Mouse (Mus musculus) neural tube, embryonic 11.5 days (tissue): ENCODE results near the gene Ccr4. TPM values are rescaled to one million over a fixed set of nuclear protein-coding genes. Genes with fewer than 3 reads are reported as not detected.

Experiments used
- ATAC-seq: fragments of 200-750 bp; cut with Nextera tagmentation; 2 replicates; pipeline ENCODE4 v1.8.0; 2017; ENCODE audit warnings: moderate number of reproducible peaks, mild to moderate bottlenecking, moderate TSS enrichment, moderate library complexity; ENCODE audit not compliant: insufficient read depth, low FRiP score, low TSS enrichment
- DNase-seq: peaks from one replicate; pipeline ENCODE4 v3.0.0-alpha.2; 2015; ENCODE audit warnings: low spot score
- H3K27ac ChIP-seq: fragments of 300-500 bp; sonication (generic); 2 replicates; pipeline ENCODE4 v1.5.1; 2014; ENCODE audit warnings: low read depth, mild to moderate bottlenecking, low read length
- H3K27me3 ChIP-seq: fragments of 300-500 bp; sonication (generic); 2 replicates; pipeline ENCODE4 v1.6.1; 2014; ENCODE audit warnings: mild to moderate bottlenecking, low read length, mixed read lengths; ENCODE audit not compliant: control insufficient read depth, insufficient read depth
- H3K36me3 ChIP-seq: fragments of 300-500 bp; sonication (generic); 2 replicates; pipeline ENCODE4 v1.6.1; 2014; ENCODE audit warnings: mild to moderate bottlenecking, low read length, moderate library complexity, mixed read lengths; ENCODE audit not compliant: control insufficient read depth, insufficient read depth
- H3K4me1 ChIP-seq: fragments of 300-500 bp; sonication (generic); 2 replicates; pipeline ENCODE4 v1.6.1; 2014; ENCODE audit warnings: low read length, mixed read lengths; ENCODE audit not compliant: control insufficient read depth, insufficient read depth
- H3K4me2 ChIP-seq: fragments of 300-500 bp; sonication (generic); 2 replicates; pipeline ENCODE4 v1.6.1; 2014; ENCODE audit warnings: low read depth, mild to moderate bottlenecking, moderate library complexity
- H3K4me3 ChIP-seq: fragments of 300-500 bp; sonication (generic); 2 replicates; pipeline ENCODE4 v1.5.1; 2014; ENCODE audit warnings: low read depth, low read length
- H3K9ac ChIP-seq: fragments of 300-500 bp; sonication (generic); 2 replicates; pipeline ENCODE4 v1.6.1; 2014; ENCODE audit warnings: mild to moderate bottlenecking, low read length
- H3K9me3 ChIP-seq: fragments of 300-500 bp; sonication (generic); 2 replicates; pipeline ENCODE4 v1.6.1; 2016; ENCODE audit warnings: low read length; ENCODE audit not compliant: control insufficient read depth
- WGBS: fragments of 180-500 bp; shearing (Covaris S2); extraction: QIAGEN DNeasy Blood & Tissue Kit; methylation state at CpG from one replicate; pipeline ENCODE4 v1.1.7; 2014; 5-methylcytosine and 5-hydroxymethylcytosine counted together
- polyA plus RNA-seq: library from polyadenylated mRNA; unstranded; fragments of >200 nt; fragmentation: Nextera tagmentation; extraction: Ambion mirVana; gene quantifications from 2 replicates; pipeline ENCODE4 v1.2.1, GENCODE M21; 2014

Gene Ccr4
- polyA plus RNA-seq, 1 experiment from 2014 or later = not detected

GRCm38 (mm10) chr9:114543882-114544753 is 39.4 kb upstream of the Ccr4 start:
- H3K9me3 ChIP-seq = no peaks in the 10 kb centered on the region
- H3K9ac ChIP-seq = no peak overlapping the region
- no peaks in the 10 kb centered on the region for H3K36me3 ChIP-seq
- H3K27me3 ChIP-seq = no peaks in the 10 kb centered on the region
- peaks cover 37% of the 10 kb centered on the region for H3K4me1 ChIP-seq
- WGBS = 31% methylated on average over 17 of the region's 17 CpGs
- H3K4me2 ChIP-seq = no peak overlapping the region
- ATAC-seq (0 out of 2 replicates have a peak, but pooled peaks have one; percentile 7), DNase-seq (peak; percentile 27)
- no peak overlapping the region for H3K4me3 ChIP-seq
- H3K27ac ChIP-seq = no peak overlapping the region

GRCm38 (mm10) chr9:114541279-114541741 is 36.6 kb upstream of the Ccr4 start:
- ATAC-seq (no peak), DNase-seq (peak; percentile 26)
- no peaks in the 10 kb centered on the region for H3K27me3 ChIP-seq
- no peak overlapping the region for H3K4me2 ChIP-seq
- no peak overlapping the region for H3K4me3 ChIP-seq
- no peak overlapping the region for H3K27ac ChIP-seq
- peaks cover 44% of the 10 kb centered on the region for H3K4me1 ChIP-seq
- H3K36me3 ChIP-seq = no peaks in the 10 kb centered on the region
- 13% methylated on average over 1 of the region's 1 CpGs for WGBS
- no peaks in the 10 kb centered on the region for H3K9me3 ChIP-seq
- no peak overlapping the region for H3K9ac ChIP-seq

GRCm38 (mm10) chr9:114538996-114539563 is 34.4 kb upstream of the Ccr4 start:
- Histone ChIP-seq H3K4me3 (no peak overlapping the region), H3K9me3 (no peaks in the 10 kb centered on the region), H3K27me3 (no peaks in the 10 kb centered on the region), H3K4me1 (peaks cover 30% of the 10 kb centered on the region), H3K4me2 (no peak overlapping the region), H3K27ac (no peak overlapping the region), H3K36me3 (no peaks in the 10 kb centered on the region), H3K9ac (no peak overlapping the region)
- ATAC-seq (no peak), DNase-seq (no peak)
- WGBS = 53% methylated on average over 7 of the region's 7 CpGs

- ATAC-seq = 0 out of 2 replicates have a peak, but pooled peaks have one; percentile 39
Measured at GRCm38 (mm10) chr9:114536628-114537027, 31.9 kb upstream of the Ccr4 start.

GRCm38 (mm10) chr9:114534747-114535517 is 30.2 kb upstream of the Ccr4 start:
- no peak for DNase-seq
- Histone ChIP-seq H3K4me2 (no peak overlapping the region), H3K9ac (no peak overlapping the region), H3K27ac (no peak overlapping the region), H3K4me3 (no peak overlapping the region), H3K4me1 (peaks cover 37% of the 10 kb centered on the region), H3K9me3 (no peaks in the 10 kb centered on the region), H3K36me3 (no peaks in the 10 kb centered on the region), H3K27me3 (no peaks in the 10 kb centered on the region)
- 82% methylated on average over 9 of the region's 9 CpGs for WGBS
- ATAC-seq = no peak

More at GRCm38 (mm10) chr9:114536628-114537027, 31.9 kb upstream of the Ccr4 start:
- Histone ChIP-seq H3K4me2 (no peak overlapping the region), H3K9ac (no peak overlapping the region), H3K36me3 (no peaks in the 10 kb centered on the region), H3K4me1 (peaks cover 29% of the 10 kb centered on the region), H3K27me3 (no peaks in the 10 kb centered on the region), H3K4me3 (no peak overlapping the region), H3K9me3 (no peaks in the 10 kb centered on the region), H3K27ac (0 out of 2 replicates have a peak overlapping the region, but pooled peaks have one; percentile 64)
- 4% methylated on average over 2 of the region's 2 CpGs for WGBS
- DNase-seq = peak; percentile 55

- no peak for ATAC-seq
- no peak for DNase-seq
- Histone ChIP-seq H3K9me3 (no peaks in the 10 kb centered on the region), H3K4me3 (no peak overlapping the region), H3K27ac (no peak overlapping the region), H3K27me3 (no peaks in the 10 kb centered on the region), H3K4me1 (peaks cover 37% of the 10 kb centered on the region), H3K4me2 (no peak overlapping the region), H3K9ac (no peak overlapping the region), H3K36me3 (no peaks in the 10 kb centered on the region)
- 82% methylated on average over 4 of the region's 4 CpGs for WGBS
Measured at GRCm38 (mm10) chr9:114533848-114534247, 29.1 kb upstream of the Ccr4 start.

- peak; percentile 34 for DNase-seq
- H3K27ac ChIP-seq = no peak overlapping the region
Measured at GRCm38 (mm10) chr9:114531276-114531675, 26.6 kb upstream of the Ccr4 start.

GRCm38 (mm10) chr9:114528680-114529048 is 23.9 kb upstream of the Ccr4 start:
- DNase-seq (no peak), ATAC-seq (no peak)
- H3K4me1 ChIP-seq = peaks cover 39% of the 10 kb centered on the region
- H3K9ac ChIP-seq = no peak overlapping the region
- H3K27me3 ChIP-seq = no peaks in the 10 kb centered on the region
- no peak overlapping the region; the same call in 1 of the 2 replicates for H3K27ac ChIP-seq
- 55% methylated on average over 9 of the region's 9 CpGs for WGBS
- no peaks in the 10 kb centered on the region for H3K9me3 ChIP-seq
- no peak overlapping the region for H3K4me2 ChIP-seq
- no peaks in the 10 kb centered on the region for H3K36me3 ChIP-seq
- no peak overlapping the region for H3K4me3 ChIP-seq

More at GRCm38 (mm10) chr9:114531276-114531675, 26.6 kb upstream of the Ccr4 start:
- no peaks in the 10 kb centered on the region for H3K27me3 ChIP-seq
- H3K4me3 ChIP-seq = no peak overlapping the region
- H3K9ac ChIP-seq = no peak overlapping the region
- no peak overlapping the region for H3K4me2 ChIP-seq
- WGBS = 17% methylated on average over 11 of the region's 11 CpGs
- H3K4me1 ChIP-seq = peaks cover 29% of the 10 kb centered on the region
- no peak for ATAC-seq
- no peaks in the 10 kb centered on the region for H3K9me3 ChIP-seq
- no peaks in the 10 kb centered on the region for H3K36me3 ChIP-seq
